Mouse (Mus musculus) WW6 (cell line): ENCODE results near the gene Crygd.
"Not testable (repeated sequence)": the region's sequence is repeated elsewhere in the genome, so short reads cannot be mapped to it uniquely, and the experiment has no call there.

ENCODE experiments used
- DNase-seq: peaks from one replicate; pipeline ENCODE4 v3.0.0-alpha.2; 2013; ENCODE audit warnings: low read depth, low spot score

Crygd gene

GRCm38 (mm10) chr1:65063352-65063751 is at the start of gene Crygd:
TSS of gene Crygd (minus strand) at chr1:65063452.
- DNase-seq = no peak

DNA sequence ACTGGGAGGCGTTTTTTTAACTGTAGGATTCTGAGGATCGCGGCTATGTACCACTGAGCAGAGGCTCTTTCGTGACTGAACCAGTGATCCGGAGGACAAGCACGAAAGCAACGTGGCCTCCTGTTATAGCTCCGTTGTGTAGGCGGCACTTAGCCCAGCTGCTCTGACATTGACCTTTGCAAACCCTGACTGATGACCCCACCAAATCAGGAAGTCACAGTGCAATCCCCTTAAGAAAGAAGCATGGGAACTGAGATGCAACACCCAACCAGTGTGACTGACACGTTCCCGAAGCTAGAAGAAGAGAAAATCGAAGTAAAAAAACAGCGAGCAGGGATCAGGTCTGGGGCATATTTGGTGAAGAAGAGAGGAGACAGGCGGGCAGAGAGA is 49.5 kb upstream of the Crygd start:
- DNase-seq = no peak

DNA sequence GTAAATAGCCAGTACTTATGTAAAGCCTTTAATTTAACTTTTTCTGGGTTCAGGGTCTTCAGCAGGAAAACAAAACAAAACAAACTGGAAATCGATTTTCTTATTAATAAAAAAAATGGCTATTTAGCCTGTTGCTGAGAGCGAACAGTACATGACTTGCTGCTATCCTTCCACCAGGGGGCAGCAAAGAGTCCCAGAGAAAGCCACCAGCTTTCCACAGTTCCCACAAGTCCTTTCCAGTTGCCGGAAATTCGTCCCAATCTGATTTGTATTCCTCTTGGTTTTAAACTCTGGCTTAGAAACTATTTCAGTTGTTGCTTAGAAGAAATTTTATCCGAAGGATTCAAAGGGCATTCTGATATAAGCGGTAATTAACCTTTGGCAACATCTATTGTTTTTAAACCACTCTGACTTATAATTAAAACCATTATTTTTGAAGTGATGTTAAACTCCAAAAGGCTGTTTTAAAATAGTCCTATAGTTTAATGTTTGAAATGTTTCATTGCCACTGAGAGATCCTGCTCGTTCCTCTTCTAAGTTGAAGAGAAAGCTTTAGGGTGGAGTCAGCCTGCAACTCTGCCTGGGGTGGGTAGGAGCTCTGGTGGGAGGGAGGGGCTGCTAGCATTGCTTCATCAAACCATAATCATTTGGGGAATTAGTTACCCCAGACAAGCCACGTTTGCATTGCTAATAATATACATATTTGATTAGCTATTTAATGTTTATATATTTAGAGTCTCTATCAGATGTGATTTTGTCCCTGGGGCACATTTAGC is 49.0 kb upstream of the Crygd start:
- peak; percentile 55 for DNase-seq

- DNase-seq = peak; percentile 20
Observed at GRCm38 (mm10) chr1:65109756-65110435, 46.6 kb upstream of the Crygd start.

GRCm38 (mm10) chr1:65109196-65109595 is 45.9 kb upstream of the Crygd start:
- no peak for DNase-seq

DNA sequence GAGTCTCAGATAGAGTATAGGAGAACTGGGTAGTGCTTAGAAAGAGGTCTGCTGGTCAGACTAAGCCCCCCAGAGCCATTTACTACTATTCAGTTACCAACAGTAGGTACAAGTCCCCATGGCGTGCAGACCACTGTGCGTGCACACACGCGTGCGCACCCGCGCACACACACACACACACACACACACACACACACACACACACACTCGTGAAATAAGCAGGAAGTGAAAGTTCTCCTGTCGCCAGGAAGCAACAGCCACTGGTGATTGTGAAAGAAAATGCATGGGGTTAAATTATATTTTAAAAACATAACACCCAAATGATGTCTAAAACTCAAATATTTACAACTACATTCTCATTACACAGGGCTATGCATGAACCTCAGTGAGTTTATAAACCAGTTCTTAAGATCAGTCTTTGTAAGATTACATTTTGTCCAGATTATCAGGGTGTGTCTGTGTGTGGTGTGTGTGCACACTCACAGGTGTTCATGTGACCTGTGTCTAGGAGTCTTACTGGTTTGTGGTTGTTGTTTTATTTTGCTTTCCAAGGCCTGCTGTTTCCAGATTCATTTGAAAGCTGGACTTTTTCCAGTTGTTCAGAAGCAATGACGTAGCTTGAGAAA is 44.5 kb upstream of the Crygd start:
- DNase-seq = no peak

DNA sequence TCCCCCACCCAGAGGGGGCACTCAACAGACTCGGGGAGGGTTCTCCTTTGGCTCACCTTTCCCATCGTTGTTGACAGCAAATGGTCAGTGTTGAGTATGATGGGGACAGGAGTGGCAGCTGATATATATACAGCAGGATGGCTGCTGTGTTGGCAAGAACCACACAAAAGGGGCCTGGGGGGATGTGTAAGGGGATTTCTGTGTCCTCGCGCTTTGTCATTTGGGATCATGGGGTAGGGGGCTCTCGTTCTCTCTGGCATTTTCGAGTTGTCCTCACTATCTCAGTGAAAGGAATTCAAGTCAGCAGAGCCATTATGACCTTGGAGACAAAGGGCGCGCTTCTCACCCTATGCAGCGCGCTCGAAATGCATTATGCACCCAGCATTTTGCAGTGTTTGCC is 40.0 kb upstream of the Crygd start, which contains the start of gene Cryga:
Cryga (minus strand) TSS at position 101 of the 400 bp plus-strand sequence.
- DNase-seq = no peak

GRCm38 (mm10) chr1:65096953-65097352 is 33.7 kb upstream of the Crygd start:
- no peak for DNase-seq

DNA sequence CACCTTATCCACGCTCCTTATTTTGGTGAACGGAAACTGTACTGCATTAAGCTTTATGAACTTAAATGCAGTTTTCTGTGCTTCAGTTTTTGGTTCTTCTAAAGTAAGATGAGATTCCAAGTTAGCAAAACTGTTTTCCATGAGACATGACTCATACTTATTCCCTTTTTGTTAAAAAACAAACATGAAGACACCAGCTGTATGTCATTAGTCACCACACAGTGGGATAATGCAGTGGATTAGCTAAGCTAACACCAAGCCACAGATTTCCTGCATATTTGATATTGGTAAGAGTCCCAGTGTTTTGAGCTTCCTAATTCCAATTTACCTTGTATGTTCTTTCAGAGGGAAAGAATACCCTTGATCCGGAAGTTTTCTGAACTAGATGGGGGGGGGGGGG is 28.3 kb upstream of the Crygd start:
- no peak for DNase-seq

DNA sequence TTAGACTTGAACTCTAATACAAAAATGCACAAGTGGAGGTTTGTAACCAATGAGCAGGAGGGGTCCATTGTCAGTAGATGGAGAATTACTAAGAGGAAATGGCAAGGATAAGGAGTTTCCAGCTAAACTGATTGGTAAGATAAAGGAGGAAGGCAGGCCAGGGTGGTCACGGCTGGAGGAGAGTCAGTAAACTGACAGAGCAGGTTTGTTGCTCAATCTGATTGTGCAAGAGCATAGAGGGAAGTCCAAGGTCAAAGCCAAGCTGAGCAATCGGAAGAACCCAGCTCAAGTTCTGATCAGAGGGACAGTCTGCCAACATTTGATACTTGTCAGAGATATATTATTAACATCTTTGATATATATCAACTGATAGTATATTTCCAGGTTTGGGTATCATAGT is 27.1 kb upstream of the Crygd start:
- DNase-seq = no peak

DNA sequence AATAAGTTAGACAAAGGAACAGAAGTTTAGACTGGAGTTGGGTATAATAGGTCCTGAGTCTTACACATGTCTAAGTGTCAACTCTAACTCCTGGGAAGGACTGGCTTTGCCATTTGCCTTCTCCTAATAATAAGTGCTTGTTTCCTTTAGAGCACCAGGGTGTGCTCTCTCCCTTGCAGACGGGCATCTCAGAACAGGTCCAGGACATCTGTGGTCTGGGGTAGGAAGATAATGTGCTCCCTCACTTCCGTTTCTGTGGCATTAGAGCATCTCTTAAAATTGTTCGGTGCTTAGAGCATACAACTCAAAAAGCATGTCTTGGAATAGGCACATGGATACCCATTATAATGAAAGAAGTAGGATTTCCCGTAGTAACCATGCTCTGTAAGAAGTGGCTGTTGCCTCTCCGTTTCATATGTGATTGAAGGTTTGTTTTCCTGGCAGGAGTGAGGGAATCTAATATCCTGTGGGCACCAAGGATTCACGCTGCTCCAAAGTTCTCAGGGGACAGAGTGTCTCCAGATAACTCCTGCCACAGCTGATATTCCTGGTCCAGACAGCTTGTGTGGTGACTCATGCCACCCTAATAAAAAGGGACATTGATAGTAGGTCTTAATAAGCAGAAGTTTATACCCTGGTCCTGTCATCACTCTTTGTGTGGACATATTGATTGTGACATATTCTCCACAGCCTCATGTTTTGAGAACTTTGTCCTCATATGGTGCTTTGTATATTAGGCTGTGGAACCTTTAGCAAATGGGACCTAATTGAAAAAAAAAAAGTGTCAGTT is 25.5 kb upstream of the Crygd start:
- no peak for DNase-seq

DNA sequence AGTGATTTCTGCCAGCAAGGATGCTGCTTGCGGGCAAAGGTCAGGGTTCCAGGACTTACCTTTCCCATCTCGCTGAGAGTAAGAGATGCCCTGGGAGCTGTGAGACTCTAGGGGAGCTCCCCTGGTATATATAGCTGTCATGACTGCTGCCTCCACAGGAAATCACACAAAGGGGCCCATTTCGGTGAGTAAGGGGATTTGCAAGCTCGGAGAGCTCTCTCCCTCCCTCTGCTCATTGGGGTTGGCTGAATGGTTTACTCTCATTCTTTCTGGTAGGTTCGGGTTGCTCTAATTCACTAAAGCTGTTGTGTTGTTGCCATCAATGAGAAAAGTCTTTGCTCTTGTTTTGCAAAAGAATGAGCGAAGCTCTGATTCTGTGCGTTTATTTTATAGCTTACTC is 18.9 kb upstream of the Crygd start, which contains the start of gene Crygb:
Crygb (minus strand) TSS at position 101 of the 400 bp plus-strand sequence.
- no peak for DNase-seq

DNA sequence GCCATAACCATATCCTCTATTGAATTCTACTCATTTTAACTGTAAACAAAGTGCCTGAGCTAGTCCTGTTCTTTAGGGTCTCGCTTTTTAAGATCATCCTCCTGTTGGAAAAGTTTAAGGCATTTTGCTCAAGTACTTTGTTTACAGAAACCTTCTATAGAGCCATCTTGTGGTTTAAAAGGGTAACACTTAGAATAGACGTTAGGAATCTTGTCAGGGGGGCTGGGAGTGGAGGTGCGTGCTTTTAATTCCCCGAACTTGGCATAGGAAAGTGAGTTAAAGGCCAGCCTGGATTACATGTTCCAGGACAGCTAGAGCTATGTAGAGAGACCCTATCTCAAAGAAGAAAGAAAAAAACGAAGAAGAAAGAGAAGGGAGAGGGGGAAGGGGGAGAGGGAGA is 12.4 kb upstream of the Crygd start:
- no peak for DNase-seq

- no peak for DNase-seq
Observed at GRCm38 (mm10) chr1:65073589-65073988, 10.3 kb upstream of the Crygd start, which contains the start of gene Crygc. TSS of gene Crygc (minus strand) at chr1:65073689.

DNA sequence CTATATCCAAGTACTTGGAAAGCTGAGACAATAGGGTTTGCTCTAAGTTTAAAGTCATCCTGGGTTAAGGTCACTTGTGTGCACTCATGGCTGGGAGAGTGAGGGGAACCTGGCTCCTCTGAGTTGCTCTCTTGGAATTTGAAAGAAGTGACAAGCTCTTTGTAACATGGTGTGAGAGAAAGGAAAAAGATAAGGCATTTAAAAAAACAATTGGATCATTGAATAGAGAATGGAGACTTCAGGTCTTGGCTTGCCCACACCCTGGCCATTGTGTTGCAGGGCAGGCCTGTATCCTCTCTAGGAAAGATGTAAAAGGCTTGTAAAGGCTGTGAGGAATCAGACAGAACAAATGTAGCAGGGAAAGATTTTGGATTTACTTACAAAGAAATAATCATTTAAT is 4.6 kb upstream of the Crygd start:
- no peak for DNase-seq

- DNase-seq = no peak
Observed at GRCm38 (mm10) chr1:65064201-65064600, 949 bp upstream of the Crygd start.

GRCm38 (mm10) chr1:65052140-65052539 is 11.1 kb downstream of the Crygd start:
- no peak for DNase-seq

- no peak for DNase-seq
Observed at GRCm38 (mm10) chr1:65051696-65052095, 11.6 kb downstream of the Crygd start.

GRCm38 (mm10) chr1:65050952-65051351 is 12.3 kb downstream of the Crygd start, which contains the start of gene Cryge:
TSS of gene Cryge (minus strand) at chr1:65051149.
- not testable (repeated sequence) for DNase-seq

DNA sequence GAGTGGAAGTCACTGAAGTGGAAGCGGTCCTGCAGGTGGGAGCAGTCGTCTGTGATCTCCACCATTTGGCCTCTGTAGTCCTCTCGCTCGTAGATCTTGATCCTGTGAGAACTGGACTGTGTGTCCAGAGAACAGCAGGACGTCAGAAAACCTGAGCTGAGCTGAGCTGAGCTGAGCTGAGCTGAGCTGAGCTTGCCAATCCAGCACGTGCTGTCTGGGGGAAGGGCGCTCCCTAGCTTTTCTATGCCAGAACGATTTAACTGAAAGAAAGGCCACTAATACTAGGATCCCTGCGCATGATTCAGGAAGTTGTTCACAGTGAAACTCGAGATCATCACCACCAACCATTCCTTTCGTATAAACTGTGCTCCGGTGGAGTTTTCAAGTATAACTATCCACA is 14.5 kb downstream of the Crygd start:
- no peak for DNase-seq

- no peak for DNase-seq
Observed at GRCm38 (mm10) chr1:65046401-65047109, 16.7 kb downstream of the Crygd start.
